Mouse (Mus musculus) brown adipose tissue, adult 24 weeks (tissue): ENCODE data around the gene 3110021N24Rik. TPM values are rescaled to one million over a fixed set of nuclear protein-coding genes. Genes with fewer than 3 reads are reported as not detected.

Experiments used
- H3K27ac ChIP-seq: fragments of 200-500 bp; replicated peaks from 2 replicates; pipeline ENCODE4 v1.5.1; 2012; ENCODE audit warnings: low read depth, mild to moderate bottlenecking, low read length
- H3K4me1 ChIP-seq: fragments of 200-500 bp; 2 replicates; pipeline ENCODE4 v1.6.1; 2012; ENCODE audit warnings: low read length, mixed read lengths; ENCODE audit not compliant: control insufficient read depth, insufficient read depth, insufficient read length
- H3K4me3 ChIP-seq: fragments of 200-500 bp; 2 replicates; pipeline ENCODE4 v1.5.1; 2012; ENCODE audit warnings: low read depth, mild to moderate bottlenecking, low read length, moderate library complexity; ENCODE audit not compliant: insufficient read depth
- polyA plus RNA-seq: library from polyadenylated mRNA; stranded (reverse); fragments of >200 nt; gene quantifications from 2 replicates; pipeline ENCODE4 v1.2.4, GENCODE M21; 2012; ENCODE audit not compliant: missing spikeins, insufficient read depth, insufficient read length

The 3110021N24Rik gene
- polyA plus RNA-seq, 1 experiment = not detected

GRCm38 (mm10) chr4:108780864-108781205, 61.4 kb downstream of the 3110021N24Rik start:
- peak overlapping the region; percentile 41 for H3K27ac ChIP-seq
- no peaks in the 10 kb centered on the region for H3K4me1 ChIP-seq
- peak overlapping the region; percentile 67 for H3K4me3 ChIP-seq

- H3K27ac ChIP-seq = 0 out of 2 replicates have a peak overlapping the region, but pooled peaks have one; percentile 8
- H3K4me1 ChIP-seq = no peaks in the 10 kb centered on the region
- H3K4me3 ChIP-seq = no peak overlapping the region
Measured at GRCm38 (mm10) chr4:108781596-108781995, 62.1 kb downstream of the 3110021N24Rik start.

- no peak overlapping the region for H3K4me3 ChIP-seq
- H3K27ac ChIP-seq = no peak overlapping the region
Measured at GRCm38 (mm10) chr4:108782421-108783085, 63.1 kb downstream of the 3110021N24Rik start.

GRCm38 (mm10) chr4:108789258-108789936, 69.9 kb downstream of the 3110021N24Rik start:
- no peak overlapping the region for H3K27ac ChIP-seq
- H3K4me1 ChIP-seq = peaks cover 2% of the 10 kb centered on the region; the same call in 1 of the 2 replicates
- no peak overlapping the region for H3K4me3 ChIP-seq

More at GRCm38 (mm10) chr4:108782421-108783085, 63.1 kb downstream of the 3110021N24Rik start:
- no peaks in the 10 kb centered on the region for H3K4me1 ChIP-seq

- Histone ChIP-seq H3K4me3 (no peak overlapping the region), H3K27ac (no peak overlapping the region), H3K4me1 (peaks cover 2% of the 10 kb centered on the region; the same call in 1 of the 2 replicates)
Measured at GRCm38 (mm10) chr4:108790507-108790906, 71.1 kb downstream of the 3110021N24Rik start.

- no peak overlapping the region for H3K27ac ChIP-seq
- no peak overlapping the region for H3K4me3 ChIP-seq
- H3K4me1 ChIP-seq = peaks cover 2% of the 10 kb centered on the region; the same call in 1 of the 2 replicates
Measured at GRCm38 (mm10) chr4:108793941-108794340, 74.5 kb downstream of the 3110021N24Rik start.

GRCm38 (mm10) chr4:108796701-108797100, 77.3 kb downstream of the 3110021N24Rik start:
- peak overlapping the region; percentile 52 for H3K27ac ChIP-seq
- H3K4me1 ChIP-seq = peaks cover 2% of the 10 kb centered on the region; the same call in 1 of the 2 replicates
- no peak overlapping the region for H3K4me3 ChIP-seq

- Histone ChIP-seq H3K4me3 (no peak overlapping the region), H3K4me1 (peaks cover 2% of the 10 kb centered on the region; the same call in 1 of the 2 replicates)
Measured at GRCm38 (mm10) chr4:108798083-108798830, 78.8 kb downstream of the 3110021N24Rik start.

GRCm38 (mm10) chr4:108803535-108803934, 84.1 kb downstream of the 3110021N24Rik start:
- no peaks in the 10 kb centered on the region for H3K4me1 ChIP-seq
- H3K4me3 ChIP-seq = no peak overlapping the region
- H3K27ac ChIP-seq = no peak overlapping the region

More at GRCm38 (mm10) chr4:108798083-108798830, 78.8 kb downstream of the 3110021N24Rik start:
- no peak overlapping the region for H3K27ac ChIP-seq

GRCm38 (mm10) chr4:108811142-108811541, 91.7 kb downstream of the 3110021N24Rik start:
- Histone ChIP-seq H3K4me1 (no peaks in the 10 kb centered on the region), H3K27ac (no peak overlapping the region), H3K4me3 (no peak overlapping the region)

GRCm38 (mm10) chr4:108811550-108811949, 92.1 kb downstream of the 3110021N24Rik start:
- Histone ChIP-seq H3K4me1 (no peaks in the 10 kb centered on the region), H3K4me3 (no peak overlapping the region), H3K27ac (no peak overlapping the region)

GRCm38 (mm10) chr4:108825677-108826076, 106.2 kb downstream of the 3110021N24Rik start:
- Histone ChIP-seq H3K4me3 (no peak overlapping the region), H3K4me1 (no peaks in the 10 kb centered on the region), H3K27ac (no peak overlapping the region)

- no peak overlapping the region for H3K27ac ChIP-seq
- H3K4me3 ChIP-seq = no peak overlapping the region
- no peaks in the 10 kb centered on the region for H3K4me1 ChIP-seq
Measured at GRCm38 (mm10) chr4:108826096-108826495, 106.6 kb downstream of the 3110021N24Rik start.

GRCm38 (mm10) chr4:108826643-108827042, 107.2 kb downstream of the 3110021N24Rik start:
- H3K4me1 ChIP-seq = no peaks in the 10 kb centered on the region
- no peak overlapping the region for H3K27ac ChIP-seq
- no peak overlapping the region for H3K4me3 ChIP-seq

- Histone ChIP-seq H3K4me3 (no peak overlapping the region), H3K27ac (no peak overlapping the region), H3K4me1 (peaks cover 4% of the 10 kb centered on the region; the same call in 1 of the 2 replicates)
Measured at GRCm38 (mm10) chr4:108830698-108831097, 111.2 kb downstream of the 3110021N24Rik start.
